Mouse (Mus musculus) kidney, postnatal 0 days (tissue): Measurements from ENCODE around the gene Ankrd1. TPM values are rescaled to one million over a fixed set of nuclear protein-coding genes. Genes with fewer than 3 reads are reported as not detected.

Experiments used
- ATAC-seq: fragments of 200-750 bp; cut with Nextera tagmentation; replicated peaks from 2 replicates; pipeline ENCODE4 v1.8.0; 2017; ENCODE audit warnings: low read depth, moderate number of reproducible peaks, moderate TSS enrichment, moderate library complexity; ENCODE audit not compliant: low FRiP score
- DNase-seq: peaks from one replicate; pipeline ENCODE4 v3.0.0-alpha.2; 2016; ENCODE audit warnings: low spot score
- H3K27ac ChIP-seq: fragments of 300-500 bp; sonication (generic); 2 replicates; pipeline ENCODE4 v1.5.1; 2014; ENCODE audit warnings: mild to moderate bottlenecking
- H3K27me3 ChIP-seq: fragments of 300-500 bp; sonication (generic); 2 replicates; pipeline ENCODE4 v1.6.1; 2014; ENCODE audit warnings: low read length, mixed read lengths; ENCODE audit not compliant: insufficient read depth
- H3K36me3 ChIP-seq: fragments of 300-500 bp; sonication (generic); 2 replicates; pipeline ENCODE4 v1.6.1; 2014; ENCODE audit warnings: low read length, mixed read lengths; ENCODE audit not compliant: insufficient read depth
- H3K4me1 ChIP-seq: fragments of 300-500 bp; sonication (generic); replicated peaks from 2 replicates; pipeline ENCODE4 v1.6.1; 2014; ENCODE audit warnings: antibody characterized with exemption, low read length, mixed read lengths; ENCODE audit not compliant: insufficient read depth
- H3K4me2 ChIP-seq: fragments of 300-500 bp; sonication (generic); 2 replicates; pipeline ENCODE4 v1.6.1; 2014; ENCODE audit warnings: mild to moderate bottlenecking, low read length, moderate library complexity, mixed read lengths
- H3K4me3 ChIP-seq: fragments of 300-500 bp; sonication (generic); replicated peaks from 2 replicates; pipeline ENCODE4 v1.5.1; 2014; ENCODE audit warnings: low read depth, low read length
- H3K9ac ChIP-seq: fragments of 300-500 bp; sonication (generic); 2 replicates; pipeline ENCODE4 v1.6.1; 2014; ENCODE audit warnings: low read depth, low read length
- H3K9me3 ChIP-seq: fragments of 300-500 bp; sonication (generic); replicated peaks from 2 replicates; pipeline ENCODE4 v1.6.1; 2016; ENCODE audit warnings: low read length, inconsistent platforms, mixed read lengths
- CTCF ChIP-seq: IDR thresholded peaks from 2 replicates; pipeline ENCODE4 v1.5.1; 2016; ENCODE audit warnings: antibody characterized with exemption, low read depth, mild to moderate bottlenecking, moderate library complexity
- WGBS: fragments of 180-500 bp; shearing (Covaris S2); extraction: QIAGEN DNeasy Blood & Tissue Kit; methylation state at CpG from one replicate; pipeline ENCODE4 v1.1.7; 2014; 5-methylcytosine and 5-hydroxymethylcytosine counted together
- polyA plus RNA-seq: library from polyadenylated mRNA; unstranded; fragments of >200 nt; fragmentation: Nextera tagmentation; extraction: Ambion mirVana; gene quantifications from 2 replicates; pipeline ENCODE4 v1.2.1, GENCODE M21; 2015

Gene Ankrd1
- polyA plus RNA-seq, 1 experiment from 2014 or later = 0.83 TPM

GRCm38 (mm10) chr19:36150241-36151007, 30.5 kb upstream of the Ankrd1 start:
- Histone ChIP-seq H3K9me3 (no peaks in the 10 kb centered on the region), H3K9ac (no peak overlapping the region), H3K27me3 (no peaks in the 10 kb centered on the region), H3K4me2 (no peak overlapping the region), H3K4me3 (no peak overlapping the region), H3K36me3 (no peaks in the 10 kb centered on the region), H3K4me1 (no peaks in the 10 kb centered on the region), H3K27ac (no peak overlapping the region)
- no peak for TF ChIP-seq CTCF
- WGBS = 64% methylated on average over 4 of the region's 4 CpGs
- no peak for ATAC-seq
- DNase-seq = no peak

- peak; percentile 18; the same call in 1 of the 2 replicates for TF ChIP-seq CTCF
- ATAC-seq (no peak), DNase-seq (no peak)
- Histone ChIP-seq H3K27me3 (no peaks in the 10 kb centered on the region), H3K4me2 (no peak overlapping the region), H3K27ac (no peak overlapping the region), H3K4me1 (no peaks in the 10 kb centered on the region), H3K4me3 (no peak overlapping the region), H3K9me3 (no peaks in the 10 kb centered on the region), H3K36me3 (no peaks in the 10 kb centered on the region), H3K9ac (no peak overlapping the region)
- WGBS = 93% methylated on average over 6 of the region's 6 CpGs
These were observed 28.7 kb upstream of the Ankrd1 start for GRCm38 (mm10) chr19:36148578-36148977.

GRCm38 (mm10) chr19:36143571-36143970, 23.7 kb upstream of the Ankrd1 start:
- no peak for TF ChIP-seq CTCF
- no peak overlapping the region for H3K4me3 ChIP-seq
- no peak overlapping the region for H3K9ac ChIP-seq
- H3K27ac ChIP-seq = no peak overlapping the region
- WGBS = 95% methylated on average over 2 of the region's 2 CpGs
- no peaks in the 10 kb centered on the region for H3K9me3 ChIP-seq
- no peaks in the 10 kb centered on the region for H3K4me1 ChIP-seq
- H3K4me2 ChIP-seq = no peak overlapping the region
- H3K27me3 ChIP-seq = no peaks in the 10 kb centered on the region
- DNase-seq (no peak), ATAC-seq (no peak)
- no peaks in the 10 kb centered on the region for H3K36me3 ChIP-seq

- H3K4me2 ChIP-seq = no peak overlapping the region
- H3K36me3 ChIP-seq = no peaks in the 10 kb centered on the region
- H3K27ac ChIP-seq = no peak overlapping the region
- H3K9ac ChIP-seq = no peak overlapping the region
- no peak for TF ChIP-seq CTCF
- H3K4me1 ChIP-seq = 0 out of 2 replicates have a peak, but pooled peaks cover 8% of the 10 kb centered on the region
- no peak for ATAC-seq
- no peaks in the 10 kb centered on the region for H3K27me3 ChIP-seq
- H3K4me3 ChIP-seq = no peak overlapping the region
- H3K9me3 ChIP-seq = no peaks in the 10 kb centered on the region
- no peak for DNase-seq
- 47% methylated on average over 5 of the region's 5 CpGs for WGBS
These were observed 13.8 kb upstream of the Ankrd1 start for GRCm38 (mm10) chr19:36133731-36134130.

GRCm38 (mm10) chr19:36133064-36133463, 13.2 kb upstream of the Ankrd1 start:
- DNase-seq = no peak
- WGBS = 83% methylated on average over 6 of the region's 6 CpGs
- Histone ChIP-seq H3K4me2 (no peak overlapping the region), H3K9ac (no peak overlapping the region), H3K27ac (no peak overlapping the region), H3K27me3 (no peaks in the 10 kb centered on the region), H3K36me3 (no peaks in the 10 kb centered on the region), H3K9me3 (no peaks in the 10 kb centered on the region), H3K4me1 (0 out of 2 replicates have a peak, but pooled peaks cover 8% of the 10 kb centered on the region), H3K4me3 (no peak overlapping the region)
- TF ChIP-seq CTCF = no peak
- ATAC-seq = no peak

GRCm38 (mm10) chr19:36131990-36132389, 12.1 kb upstream of the Ankrd1 start:
- Histone ChIP-seq H3K4me1 (0 out of 2 replicates have a peak, but pooled peaks cover 8% of the 10 kb centered on the region), H3K27ac (no peak overlapping the region), H3K9me3 (no peaks in the 10 kb centered on the region), H3K27me3 (no peaks in the 10 kb centered on the region), H3K36me3 (no peaks in the 10 kb centered on the region), H3K9ac (no peak overlapping the region), H3K4me2 (no peak overlapping the region), H3K4me3 (no peak overlapping the region)
- no peak for TF ChIP-seq CTCF
- no peak for ATAC-seq
- no peak for DNase-seq
- WGBS = 59% methylated on average over 6 of the region's 6 CpGs
